Mouse (Mus musculus) limb, embryonic 14.5 days (tissue): ENCODE measurements around the gene Mecom. TPM values are rescaled to one million over a fixed set of nuclear protein-coding genes. Genes with fewer than 3 reads are reported as not detected.

Source experiments
- ATAC-seq: fragments of 200-750 bp; cut with Nextera tagmentation; 2 replicates; pipeline ENCODE4 v1.8.0; 2017; ENCODE audit warnings: low read depth, moderate number of reproducible peaks, moderate TSS enrichment; ENCODE audit not compliant: low FRiP score
- DNase-seq: peaks from one replicate; pipeline ENCODE4 v3.0.0-alpha.2; 2015; ENCODE audit warnings: low spot score
- H3K27ac ChIP-seq: fragments of 300-500 bp; sonication (generic); replicated peaks from 2 replicates; pipeline ENCODE4 v1.5.1; 2014; ENCODE audit warnings: low read depth, mild to moderate bottlenecking, low read length, moderate library complexity, mixed read lengths
- H3K27me3 ChIP-seq: fragments of 300-500 bp; sonication (generic); 2 replicates; pipeline ENCODE4 v1.6.1; 2014; ENCODE audit warnings: low read length, mixed read lengths; ENCODE audit not compliant: control insufficient read depth, insufficient read depth
- H3K36me3 ChIP-seq: fragments of 300-500 bp; sonication (generic); 2 replicates; pipeline ENCODE4 v1.6.1; 2014; ENCODE audit warnings: mild to moderate bottlenecking, low read length, moderate library complexity, mixed read lengths; ENCODE audit not compliant: control insufficient read depth, insufficient read depth
- H3K4me1 ChIP-seq: fragments of 300-500 bp; sonication (generic); 2 replicates; pipeline ENCODE4 v1.6.1; 2014; ENCODE audit warnings: antibody characterized with exemption, low read length, mixed read lengths; ENCODE audit not compliant: control insufficient read depth, insufficient read depth
- H3K4me2 ChIP-seq: fragments of 300-500 bp; sonication (generic); replicated peaks from 2 replicates; pipeline ENCODE4 v1.6.1; 2014; ENCODE audit warnings: low read depth, mild to moderate bottlenecking, low read length, moderate library complexity; ENCODE audit not compliant: severe bottlenecking
- H3K4me3 ChIP-seq: fragments of 300-500 bp; sonication (generic); replicated peaks from 2 replicates; pipeline ENCODE4 v1.5.1; 2014; ENCODE audit warnings: low read length
- H3K9ac ChIP-seq: fragments of 300-500 bp; sonication (generic); 2 replicates; pipeline ENCODE4 v1.6.1; 2014; ENCODE audit warnings: mild to moderate bottlenecking, low read depth, low read length, moderate library complexity; ENCODE audit not compliant: severe bottlenecking
- H3K9me3 ChIP-seq: fragments of 300-500 bp; sonication (generic); 2 replicates; pipeline ENCODE4 v1.6.1; 2016; ENCODE audit warnings: low read length; ENCODE audit not compliant: control insufficient read depth
- POLR2A ChIP-seq: fragments of 200-500 bp; IDR thresholded peaks from 2 replicates; pipeline ENCODE4 v1.8.0; 2012; ENCODE audit warnings: inconsistent platforms, mild to moderate bottlenecking, moderate library complexity, borderline replicate concordance; ENCODE audit not compliant: insufficient read depth, insufficient read length; ENCODE audit errors: extremely low read depth
- WGBS: fragments of 180-500 bp; shearing (Covaris S2); extraction: QIAGEN DNeasy Blood & Tissue Kit; methylation state at CpG from one replicate; pipeline ENCODE4 v1.1.7; 2014; 5-methylcytosine and 5-hydroxymethylcytosine counted together
- polyA plus RNA-seq, 2 experiments: library from polyadenylated mRNA; depleted of rRNA in 1 of 2; stranded (reverse) in 1 of 2; unstranded in 1 of 2; fragments of >200 nt; fragmentation: Nextera tagmentation in 1 of 2; extraction: Ambion mirVana in 1 of 2; gene quantifications; 2 replicates each; pipeline versions ENCODE4 v1.2.1 to v1.2.3; 2012 to 2014

The Mecom gene
- polyA plus RNA-seq, 2 experiments, result 35.8 to 42.2 TPM

- Histone ChIP-seq H3K27me3 (no peaks in the 10 kb centered on the region), H3K27ac (no peak overlapping the region), H3K9me3 (no peaks in the 10 kb centered on the region), H3K4me3 (no peak overlapping the region), H3K9ac (no peak overlapping the region), H3K4me2 (no peak overlapping the region), H3K4me1 (peaks cover 10% of the 10 kb centered on the region), H3K36me3 (no peaks in the 10 kb centered on the region)
- DNase-seq (no peak), ATAC-seq (no peak)
- 34% methylated on average over 3 of the region's 3 CpGs for WGBS
- no peak for TF ChIP-seq POLR2A
Measured at GRCm38 (mm10) chr3:30113249-30113770, 434.5 kb downstream of the Mecom start.

- peak overlapping the region; percentile 65 for H3K27ac ChIP-seq
- DNase-seq (peak; percentile 47), ATAC-seq (peak; percentile 53)
- no peaks in the 10 kb centered on the region for H3K36me3 ChIP-seq
- H3K27me3 ChIP-seq, result no peaks in the 10 kb centered on the region
- no peak overlapping the region for H3K9ac ChIP-seq
- TF ChIP-seq POLR2A, result no peak
- no peak overlapping the region for H3K4me3 ChIP-seq
- no peak overlapping the region; the same call in 1 of the 2 replicates for H3K4me2 ChIP-seq
- H3K9me3 ChIP-seq, result no peaks in the 10 kb centered on the region
- H3K4me1 ChIP-seq, result peaks cover 32% of the 10 kb centered on the region
- WGBS, result 22% methylated on average over 9 of the region's 9 CpGs
Measured at GRCm38 (mm10) chr3:30107945-30108670, 439.7 kb downstream of the Mecom start.

GRCm38 (mm10) chr3:30106481-30106880 is 441.3 kb downstream of the Mecom start:
- Histone ChIP-seq H3K27me3 (no peaks in the 10 kb centered on the region), H3K4me2 (peak overlapping the region; percentile 23; the same call in 1 of the 2 replicates), H3K9me3 (no peaks in the 10 kb centered on the region), H3K36me3 (no peaks in the 10 kb centered on the region), H3K4me1 (peaks cover 32% of the 10 kb centered on the region), H3K4me3 (peak overlapping the region; percentile 8; the same call in 1 of the 2 replicates), H3K27ac (peak overlapping the region; percentile 56), H3K9ac (no peak overlapping the region)
- no peak for ATAC-seq
- TF ChIP-seq POLR2A, result no peak
- WGBS, result 49% methylated on average over 18 of the region's 18 CpGs
- no peak for DNase-seq

GRCm38 (mm10) chr3:30105859-30106258 is 441.9 kb downstream of the Mecom start:
- no peak for ATAC-seq
- Histone ChIP-seq H3K4me1 (peaks cover 32% of the 10 kb centered on the region), H3K4me3 (no peak overlapping the region)

GRCm38 (mm10) chr3:30105194-30105823 is 442.5 kb downstream of the Mecom start:
- H3K9me3 ChIP-seq, result no peaks in the 10 kb centered on the region
- no peaks in the 10 kb centered on the region for H3K36me3 ChIP-seq
- peak overlapping the region; percentile 29; the same call in 1 of the 2 replicates for H3K9ac ChIP-seq
- TF ChIP-seq POLR2A, result no peak
- ATAC-seq, result peak; percentile 24; the same call in 1 of the 2 replicates
- peak; percentile 28 for DNase-seq
- H3K27ac ChIP-seq, result peak overlapping the region; percentile 76
- H3K27me3 ChIP-seq, result no peaks in the 10 kb centered on the region
- peak overlapping the region; percentile 41 for H3K4me2 ChIP-seq
- H3K4me1 ChIP-seq, result peaks cover 32% of the 10 kb centered on the region
- WGBS, result 8% methylated on average over 15 of the region's 15 CpGs
- peak overlapping the region; percentile 7 for H3K4me3 ChIP-seq

More at GRCm38 (mm10) chr3:30105859-30106258, 441.9 kb downstream of the Mecom start:
- H3K4me2 ChIP-seq, result peak overlapping the region; percentile 10; the same call in 1 of the 2 replicates
- H3K27me3 ChIP-seq, result no peaks in the 10 kb centered on the region
- no peak for DNase-seq
- WGBS, result 23% methylated on average over 1 of the region's 1 CpGs
- peak overlapping the region; percentile 76 for H3K27ac ChIP-seq
- H3K9me3 ChIP-seq, result no peaks in the 10 kb centered on the region
- no peak for TF ChIP-seq POLR2A
- no peaks in the 10 kb centered on the region for H3K36me3 ChIP-seq
- H3K9ac ChIP-seq, result no peak overlapping the region
